Mouse (Mus musculus): ENCODE results near the gene Gm49721.
"Not testable (repeated sequence)": the region's sequence is repeated elsewhere in the genome, so short reads cannot be mapped to it uniquely, and the experiment has no call there.

DNA sequence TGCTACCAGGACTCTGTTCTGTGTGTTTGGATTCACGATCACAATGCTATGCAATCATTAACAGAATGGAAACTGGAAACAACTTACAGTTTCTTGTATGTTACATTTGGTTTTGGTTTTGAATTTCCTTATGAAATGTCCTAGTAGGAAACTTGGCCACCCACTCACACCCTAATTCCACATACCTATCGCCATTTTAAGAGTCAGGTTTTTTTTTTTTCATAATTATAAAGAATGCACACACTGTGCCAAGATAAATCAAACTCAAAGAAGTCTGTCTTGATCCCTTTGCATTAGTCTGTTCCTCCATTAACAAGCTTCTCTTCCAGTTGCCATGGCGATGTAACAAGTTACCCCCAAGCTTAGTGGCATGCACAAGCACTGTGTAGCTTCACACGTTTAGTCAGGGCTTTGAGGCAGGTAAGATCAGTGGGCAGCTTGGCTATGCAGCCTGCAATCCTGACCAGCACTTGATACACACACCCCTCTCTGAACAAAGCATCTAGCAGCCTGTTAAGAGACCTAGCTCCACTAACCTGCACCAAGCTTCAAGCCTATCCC is 5.8 kb upstream of the Gm49721 start:
- not testable (repeated sequence) for TF ChIP-seq NELFE (IDR thresholded peaks at IDR 0.05; ENCODE audit: low read depth, low read length); ETS1 (conservative IDR thresholded peaks at IDR 0.05; ENCODE audit: low read depth, low read length); MYC (IDR thresholded peaks at IDR 0.05; ENCODE audit: low read depth, low read length); POLR2A (IDR thresholded peaks at IDR 0.05; ENCODE audit: low read depth, low read length); CTCF (conservative IDR thresholded peaks at IDR 0.05 in 1 of 2, IDR thresholded peaks at IDR 0.05 in 1 of 2; ENCODE audit: low read depth in 2 of 2, low read length in 2 of 2); MXI1 (IDR thresholded peaks at IDR 0.05; ENCODE audit: low read depth, low read length); ZMIZ1 (IDR thresholded peaks at IDR 0.05; ENCODE audit: low read depth, low read length)

Data from CH12.LX (cell line).